Mouse (Mus musculus) heart, adult 2 months (tissue): ENCODE measurements around the gene Gpr63.
"Not testable (repeated sequence)": the region's sequence is repeated elsewhere in the genome, so short reads cannot be mapped to it uniquely, and the experiment has no call there.

Experiments
- CTCF ChIP-seq: fragments of 200-600 bp; IDR thresholded peaks from 2 replicates; pipeline ENCODE4 v1.8.1; 2022; ENCODE audit warnings: antibody characterized with exemption, mild to moderate bottlenecking, moderate library complexity
- EP300 ChIP-seq: fragments of 200-500 bp; IDR thresholded peaks from 2 replicates; pipeline ENCODE4 v1.6.1; 2011; ENCODE audit warnings: low read depth, low read length, control low read depth; ENCODE audit not compliant: insufficient read depth
- POLR2A ChIP-seq: fragments of 200-500 bp; IDR thresholded peaks from 2 replicates; pipeline ENCODE4 v1.6.1; 2011; ENCODE audit warnings: mild to moderate bottlenecking, low read depth, low read length, control low read depth; ENCODE audit not compliant: insufficient read depth

- not testable (repeated sequence) for TF ChIP-seq EP300, POLR2A, CTCF
Observed at GRCm38 (mm10) chr4:25055541-25055940, 89.3 kb downstream of the Gpr63 start.
